Mouse (Mus musculus) cerebellum, adult 2 months (tissue): ENCODE measurements around the gene Ube4b. TPM values are rescaled to one million over a fixed set of nuclear protein-coding genes. Genes with fewer than 3 reads are reported as not detected.

Experiments
- DNase-seq, 2 experiments: peaks; one replicate each; pipeline ENCODE4 v3.0.0; 2021
- H3K27ac ChIP-seq: fragments of 200-500 bp; 2 replicates; pipeline ENCODE4 v1.5.1; 2012; ENCODE audit warnings: low read length, control low read depth, inconsistent platforms; ENCODE audit not compliant: insufficient read depth
- H3K27me3 ChIP-seq: fragments of 200-500 bp; 2 replicates; pipeline ENCODE4 v1.6.1; 2012; ENCODE audit warnings: inconsistent platforms, mild to moderate bottlenecking, low read length, moderate library complexity; ENCODE audit not compliant: control insufficient read depth, insufficient read depth
- H3K4me1 ChIP-seq: fragments of 200-500 bp; 2 replicates; pipeline ENCODE4 v1.6.1; 2011; ENCODE audit warnings: low read length; ENCODE audit not compliant: control insufficient read depth, insufficient read depth
- H3K4me3 ChIP-seq: fragments of 200-500 bp; replicated peaks from 2 replicates; pipeline ENCODE3; 2011; ENCODE audit warnings: mild to moderate bottlenecking, low read depth, low read length, control low read depth; ENCODE audit not compliant: insufficient read depth
- CTCF ChIP-seq: fragments of 200-500 bp; IDR thresholded peaks from 2 replicates; pipeline ENCODE4 v1.5.1; 2011; ENCODE audit warnings: low read depth, mild to moderate bottlenecking, control low read depth, low read length, moderate library complexity, borderline replicate concordance; ENCODE audit not compliant: insufficient read depth
- POLR2A ChIP-seq: fragments of 200-500 bp; IDR thresholded peaks from 2 replicates; pipeline ENCODE4 v1.6.1; 2011; ENCODE audit warnings: low read length, control low read depth, borderline replicate concordance; ENCODE audit not compliant: insufficient read depth
- WGBS: fragments of 180-500 bp; shearing (Covaris S2); methylation state at CpG from one replicate; pipeline ENCODE4 v1.1.7; 2018; 5-methylcytosine and 5-hydroxymethylcytosine counted together
- polyA plus RNA-seq: library from polyadenylated mRNA; depleted of rRNA; stranded (reverse); fragments of >200 nt; gene quantifications from 2 replicates; pipeline ENCODE4 v1.2.3, GENCODE M21; 2012

The Ube4b gene
- polyA plus RNA-seq, 1 experiment: 132 TPM

GRCm38 (mm10) chr4:149424755-149425154 is 1.8 kb downstream of the Ube4b start:
- Histone ChIP-seq H3K4me1 (peaks cover 26% of the 10 kb centered on the region), H3K27me3 (no peaks in the 10 kb centered on the region), H3K4me3 (peak overlapping the region; percentile 93), H3K27ac (no peak overlapping the region)
- WGBS: 0% methylated on average over 9 of the region's 9 CpGs
- TF ChIP-seq CTCF (no peak), POLR2A (no peak)
- DNase-seq: peak in 1 of 2 experiments; percentile 41

DNA sequence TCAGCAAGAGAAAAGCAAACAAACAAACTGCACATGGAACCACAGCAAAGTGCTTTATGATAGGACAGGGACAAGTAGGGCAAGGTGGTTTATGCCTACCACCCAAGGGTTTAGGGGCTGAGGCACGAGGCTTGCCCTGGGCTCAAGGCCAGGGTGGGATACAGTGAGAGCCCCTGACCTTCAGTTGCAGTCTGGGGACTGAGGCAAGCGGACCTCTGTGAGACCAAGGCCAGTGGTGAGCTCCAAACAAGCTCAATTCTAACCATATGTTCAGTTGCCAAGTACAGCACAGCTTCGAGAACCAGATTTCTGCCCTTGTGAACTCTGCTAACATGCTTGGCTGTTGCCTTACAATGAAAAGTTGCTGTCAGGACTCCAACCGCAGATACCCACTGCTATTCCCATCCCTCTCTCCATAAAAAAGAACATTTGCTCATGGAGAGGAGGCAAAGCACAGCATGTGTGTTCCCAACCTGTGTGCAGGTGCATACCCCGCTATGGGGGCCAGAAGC is 8.6 kb downstream of the Ube4b start:
- TF ChIP-seq CTCF (no peak), POLR2A (no peak)
- DNase-seq: no peak
- WGBS: 31% methylated on average over 5 of the region's 5 CpGs
- Histone ChIP-seq H3K27me3 (no peaks in the 10 kb centered on the region), H3K4me3 (no peak overlapping the region), H3K27ac (no peak overlapping the region), H3K4me1 (peaks cover 53% of the 10 kb centered on the region)

DNA sequence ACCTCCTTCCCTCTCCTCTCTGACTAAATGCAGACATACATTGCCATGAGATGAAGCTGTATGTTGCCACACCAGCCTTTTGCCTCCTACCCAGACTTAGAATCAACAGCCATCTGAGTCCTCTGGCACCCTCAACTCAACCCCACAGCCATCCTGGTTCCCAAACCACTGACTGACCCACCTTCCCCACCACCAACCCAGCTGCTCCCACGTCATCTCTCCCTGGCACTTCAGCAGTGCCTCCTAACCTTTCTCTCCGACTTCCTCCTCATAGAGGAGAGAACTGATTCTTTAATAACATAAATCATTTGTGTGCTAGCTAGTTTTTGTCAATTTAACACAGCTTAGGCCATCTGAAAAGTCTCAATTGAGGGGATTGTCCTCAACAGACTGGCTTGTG is 9.6 kb downstream of the Ube4b start:
- Histone ChIP-seq H3K4me1 (peaks cover 49% of the 10 kb centered on the region), H3K27me3 (no peaks in the 10 kb centered on the region), H3K4me3 (no peak overlapping the region), H3K27ac (no peak overlapping the region)
- TF ChIP-seq CTCF: no peak
- TF ChIP-seq POLR2A: no peak
- no peak for DNase-seq
- 39% methylated on average over 2 of the region's 2 CpGs for WGBS

DNA sequence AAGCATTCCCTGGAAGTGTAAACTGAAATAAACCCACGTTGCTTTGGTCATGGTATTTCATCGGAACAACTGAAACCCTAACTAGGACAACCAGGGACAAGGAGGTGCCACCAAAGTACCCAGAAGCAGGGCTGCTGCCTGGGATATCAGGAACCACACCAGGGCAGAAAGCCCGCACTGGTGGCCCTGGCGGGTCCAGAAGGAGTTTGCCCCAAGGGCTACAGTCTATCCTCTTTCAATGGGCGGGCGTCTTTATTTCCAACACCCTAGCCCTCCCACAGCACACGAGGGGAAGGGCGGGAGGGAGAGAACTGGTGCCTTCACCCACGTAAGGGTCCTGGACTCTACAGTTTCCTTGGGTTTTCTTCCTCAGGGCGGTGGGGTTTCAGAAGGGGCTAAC is 10.1 kb downstream of the Ube4b start:
- TF ChIP-seq POLR2A (no peak), CTCF (no peak)
- 64% methylated on average over 10 of the region's 10 CpGs for WGBS
- no peak for DNase-seq
- Histone ChIP-seq H3K27ac (no peak overlapping the region), H3K4me1 (peaks cover 43% of the 10 kb centered on the region), H3K27me3 (no peaks in the 10 kb centered on the region), H3K4me3 (no peak overlapping the region)

DNA sequence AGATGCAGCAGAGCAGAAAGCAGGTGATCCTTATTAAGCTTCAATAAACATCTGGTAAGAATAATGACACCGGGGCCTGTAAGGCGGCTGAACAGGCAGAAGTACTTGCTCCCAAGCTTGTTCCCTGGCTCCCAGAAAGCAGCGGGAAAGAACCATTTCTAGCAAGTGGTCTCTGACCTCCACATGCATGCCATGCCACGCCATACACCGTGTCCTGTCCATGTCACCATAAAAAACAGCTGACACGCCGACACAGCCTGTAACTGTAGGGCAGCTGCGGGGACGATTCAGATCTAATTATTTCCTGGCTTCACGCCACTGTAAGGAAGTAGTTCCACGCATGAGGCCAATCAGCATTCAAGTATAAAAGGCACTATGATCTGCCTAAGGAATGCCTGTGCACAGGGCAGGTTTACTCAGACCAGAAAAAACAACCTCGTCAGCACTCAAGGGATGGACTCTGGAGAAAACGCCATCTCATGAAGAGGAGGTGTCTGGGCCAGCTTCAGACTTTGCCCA is 10.8 kb downstream of the Ube4b start:
- no peak for DNase-seq
- Histone ChIP-seq H3K4me3 (no peak overlapping the region), H3K27ac (peak overlapping the region; percentile 40), H3K4me1 (peaks cover 36% of the 10 kb centered on the region), H3K27me3 (no peaks in the 10 kb centered on the region)
- WGBS: 14% methylated on average over 13 of the region's 13 CpGs
- TF ChIP-seq CTCF: no peak
- no peak for TF ChIP-seq POLR2A

- no peak overlapping the region for H3K27ac ChIP-seq
- H3K4me3 ChIP-seq: no peak overlapping the region
- H3K27me3 ChIP-seq: no peaks in the 10 kb centered on the region
- 86% methylated on average over 3 of the region's 3 CpGs for WGBS
- peaks cover 39% of the 10 kb centered on the region for H3K4me1 ChIP-seq
- no peak for DNase-seq
- peak; percentile 25; the same call in 1 of the 2 replicates for TF ChIP-seq CTCF
- no peak for TF ChIP-seq POLR2A
Observed at GRCm38 (mm10) chr4:149414259-149414658, 12.3 kb downstream of the Ube4b start.

GRCm38 (mm10) chr4:149409759-149410158 is 16.8 kb downstream of the Ube4b start:
- WGBS: 40% methylated on average over 4 of the region's 4 CpGs
- TF ChIP-seq POLR2A (no peak), CTCF (no peak)
- Histone ChIP-seq H3K4me3 (no peak overlapping the region), H3K27ac (no peak overlapping the region), H3K4me1 (peaks cover 17% of the 10 kb centered on the region), H3K27me3 (no peaks in the 10 kb centered on the region)
- DNase-seq: no peak

- no peak for TF ChIP-seq CTCF
- TF ChIP-seq POLR2A: no peak
- DNase-seq: no peak
Observed at GRCm38 (mm10) chr4:149408331-149408730, 18.2 kb downstream of the Ube4b start.

DNA sequence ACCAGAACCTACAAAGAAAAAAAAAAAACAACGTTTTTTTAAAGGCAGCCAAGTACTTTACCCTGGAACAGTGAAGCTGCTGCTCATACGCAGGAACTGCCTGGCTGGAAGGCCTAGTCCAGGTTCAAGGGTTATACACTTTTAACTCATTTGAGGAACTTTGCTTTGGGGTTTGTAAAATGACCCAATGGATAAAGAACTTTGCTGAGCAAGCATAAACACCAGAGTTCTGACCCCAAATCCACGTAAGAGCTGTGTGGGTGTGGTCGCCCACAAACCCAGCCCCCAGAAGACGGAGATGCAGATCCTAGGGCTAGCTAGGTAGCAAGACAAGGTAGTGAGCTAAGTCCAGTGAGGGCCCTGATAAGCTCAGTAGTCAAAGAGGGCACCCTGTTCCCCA is 19.1 kb downstream of the Ube4b start:
- H3K27me3 ChIP-seq: no peaks in the 10 kb centered on the region
- no peak overlapping the region for H3K27ac ChIP-seq
- WGBS: 82% methylated on average over 5 of the region's 5 CpGs
- no peak for TF ChIP-seq POLR2A
- TF ChIP-seq CTCF: no peak
- peaks cover 21% of the 10 kb centered on the region for H3K4me1 ChIP-seq
- no peak for DNase-seq
- H3K4me3 ChIP-seq: no peak overlapping the region

More at GRCm38 (mm10) chr4:149408331-149408730, 18.2 kb downstream of the Ube4b start:
- no peak overlapping the region for H3K27ac ChIP-seq
- H3K4me3 ChIP-seq: no peak overlapping the region
- peaks cover 20% of the 10 kb centered on the region for H3K4me1 ChIP-seq
- H3K27me3 ChIP-seq: no peaks in the 10 kb centered on the region
- WGBS: 75% methylated on average over 6 of the region's 6 CpGs
